Mouse (Mus musculus) left cerebral cortex, postnatal 10 days (tissue): ENCODE results near the gene Rasgrf1. TPM values are rescaled to one million over a fixed set of nuclear protein-coding genes. Genes with fewer than 3 reads are reported as not detected.
"Not testable (repeated sequence)": the region's sequence is repeated elsewhere in the genome, so short reads cannot be mapped to it uniquely, and the experiment has no call there.

Experiments
- DNase-seq, 2 experiments: peaks; one replicate each; pipeline ENCODE4 v3.0.0; 2021 to 2022; ENCODE audit warnings: low spot score in 2 of 2, mixed read lengths in 1 of 2; ENCODE audit errors: extremely low spot score in 1 of 2
- intact Hi-C: fragments of 180-260 bp; cut with DNase I; formaldehyde crosslinking; loops from one replicate; pipeline ENCODE4 v1.15.1; 2025
- total RNA-seq, 2 experiments: library from RNA; stranded (reverse); gene quantifications; 2 replicates each; pipeline ENCODE4 v1.2.3; 2021

The Rasgrf1 gene
- total RNA-seq, 2 experiments from 2014 or later: 104 to 112 TPM

- no peak for DNase-seq
- intact Hi-C loops: no loop called here
Measured at GRCm38 (mm10) chr9:90008138-90008537, 98.4 kb downstream of the Rasgrf1 start.

GRCm38 (mm10) chr9:90011849-90012248 lies 102.1 kb downstream of the Rasgrf1 start:
- intact Hi-C loops: no loop called here
- no peak for DNase-seq

GRCm38 (mm10) chr9:90014649-90015048 lies 104.9 kb downstream of the Rasgrf1 start:
- DNase-seq: no peak
- intact Hi-C loops: no loop called here

GRCm38 (mm10) chr9:90016204-90016603 lies 106.5 kb downstream of the Rasgrf1 start:
- no peak for DNase-seq
- intact Hi-C loops: no loop called here

GRCm38 (mm10) chr9:90020866-90021265 lies 111.2 kb downstream of the Rasgrf1 start:
- DNase-seq: peak; percentile 28 to 57
- intact Hi-C loops: no loop called here

GRCm38 (mm10) chr9:90021442-90021841 lies 111.7 kb downstream of the Rasgrf1 start:
- intact Hi-C loops: no loop called here
- no peak for DNase-seq

- DNase-seq: no peak
- intact Hi-C loops: no loop called here
Measured at GRCm38 (mm10) chr9:90027709-90028108, 118.0 kb downstream of the Rasgrf1 start.

- DNase-seq: no peak
- intact Hi-C loops: no loop called here
Measured at GRCm38 (mm10) chr9:90033922-90034321, 124.2 kb downstream of the Rasgrf1 start.

- DNase-seq: no peak
- intact Hi-C loops: no loop called here
Measured at GRCm38 (mm10) chr9:90035168-90035567, 125.5 kb downstream of the Rasgrf1 start.

GRCm38 (mm10) chr9:90035794-90036193 lies 126.1 kb downstream of the Rasgrf1 start:
- intact Hi-C loops: no loop called here
- no peak for DNase-seq

GRCm38 (mm10) chr9:90036313-90036712 lies 126.6 kb downstream of the Rasgrf1 start:
- intact Hi-C loops: no loop called here
- no peak for DNase-seq

- no peak for DNase-seq
- intact Hi-C loops: no loop called here
Measured at GRCm38 (mm10) chr9:90038535-90038934, 128.8 kb downstream of the Rasgrf1 start.

GRCm38 (mm10) chr9:90040916-90041315 lies 131.2 kb downstream of the Rasgrf1 start:
- DNase-seq: no peak
- intact Hi-C loops: no loop called here

- intact Hi-C loops: no loop called here
- DNase-seq: no peak
Measured at GRCm38 (mm10) chr9:90041556-90041955, 131.8 kb downstream of the Rasgrf1 start.

GRCm38 (mm10) chr9:90042906-90043305 lies 133.2 kb downstream of the Rasgrf1 start:
- DNase-seq, intact Hi-C loops: not testable (repeated sequence)

- no peak for DNase-seq
- intact Hi-C loops: no loop called here
Measured at GRCm38 (mm10) chr9:90045191-90045590, 135.5 kb downstream of the Rasgrf1 start.

GRCm38 (mm10) chr9:90047937-90048627 lies 138.4 kb downstream of the Rasgrf1 start:
- peak in 1 of 2 experiments; percentile 70 for DNase-seq

GRCm38 (mm10) chr9:90053852-90054251 lies 144.1 kb downstream of the Rasgrf1 start, which contains the start of gene Ctsh:
TSS of gene Ctsh (plus strand) at chr9:90054152.
- intact Hi-C loops: no loop called here

More at GRCm38 (mm10) chr9:90047937-90048627, 138.4 kb downstream of the Rasgrf1 start:
- intact Hi-C loops: no loop called here

GRCm38 (mm10) chr9:90054371-90055145 lies 144.8 kb downstream of the Rasgrf1 start:
- peak in 1 of 2 experiments; percentile 85 for DNase-seq
- intact Hi-C loops: no loop called here

More at GRCm38 (mm10) chr9:90053852-90054251, 144.1 kb downstream of the Rasgrf1 start, which contains the start of gene Ctsh:
- DNase-seq: no peak

GRCm38 (mm10) chr9:90055409-90055808 lies 145.7 kb downstream of the Rasgrf1 start:
- DNase-seq: no peak
- intact Hi-C loops: no loop called here
